Mouse (Mus musculus) midbrain, embryonic 11.5 days (tissue): Measurements from ENCODE around the gene Bfsp2. TPM values are rescaled to one million over a fixed set of nuclear protein-coding genes. Genes with fewer than 3 reads are reported as not detected.
A peak's percentile ranks its signal among the peaks of the same experiment; 100 is the strongest.

ENCODE experiments used
- ATAC-seq: fragments of 200-750 bp; cut with Nextera tagmentation; 2 replicates; pipeline ENCODE4 v1.8.0; 2017; ENCODE audit warnings: moderate TSS enrichment, moderate library complexity; ENCODE audit not compliant: low FRiP score
- DNase-seq: peaks from one replicate; pipeline ENCODE4 v3.0.0; 2015; ENCODE audit warnings: low spot score; ENCODE audit errors: missing footprints
- H3K27ac ChIP-seq: fragments of 300-500 bp; sonication (generic); 2 replicates; pipeline ENCODE4 v1.5.1; 2014; ENCODE audit warnings: low read depth, low read length
- H3K27me3 ChIP-seq: fragments of 300-500 bp; sonication (generic); 2 replicates; pipeline ENCODE4 v1.6.1; 2014; ENCODE audit warnings: mild to moderate bottlenecking, low read length, moderate library complexity, mixed read lengths; ENCODE audit not compliant: control insufficient read depth, insufficient read depth
- H3K36me3 ChIP-seq: fragments of 300-500 bp; sonication (generic); 2 replicates; pipeline ENCODE4 v1.6.1; 2014; ENCODE audit warnings: mild to moderate bottlenecking, low read length, moderate library complexity, mixed read lengths; ENCODE audit not compliant: control insufficient read depth, insufficient read depth
- H3K4me1 ChIP-seq: fragments of 300-500 bp; sonication (generic); 2 replicates; pipeline ENCODE4 v1.6.1; 2014; ENCODE audit warnings: low read length; ENCODE audit not compliant: control insufficient read depth, insufficient read depth
- H3K4me2 ChIP-seq: fragments of 300-500 bp; sonication (generic); 2 replicates; pipeline ENCODE4 v1.6.1; 2014; ENCODE audit warnings: mild to moderate bottlenecking, moderate library complexity
- H3K4me3 ChIP-seq: fragments of 300-500 bp; sonication (generic); 2 replicates; pipeline ENCODE4 v1.5.1; 2014; ENCODE audit warnings: low read depth, low read length
- H3K9ac ChIP-seq: fragments of 300-500 bp; sonication (generic); 2 replicates; pipeline ENCODE4 v1.6.1; 2014; ENCODE audit warnings: low read length
- H3K9me3 ChIP-seq: fragments of 300-500 bp; sonication (generic); 2 replicates; pipeline ENCODE4 v1.6.1; 2016; ENCODE audit warnings: low read length; ENCODE audit not compliant: control insufficient read depth
- WGBS: fragments of 180-500 bp; shearing (Covaris S2); extraction: QIAGEN DNeasy Blood & Tissue Kit; methylation state at CpG from one replicate; pipeline ENCODE4 v1.1.7; 2014; 5-methylcytosine and 5-hydroxymethylcytosine counted together
- polyA plus RNA-seq: library from polyadenylated mRNA; unstranded; fragments of >200 nt; fragmentation: Nextera tagmentation; extraction: Ambion mirVana; gene quantifications from 2 replicates; pipeline ENCODE4 v1.2.1, GENCODE M21; 2014

The Bfsp2 gene
- polyA plus RNA-seq, 1 experiment from 2014 or later = 2.6 TPM

DNA sequence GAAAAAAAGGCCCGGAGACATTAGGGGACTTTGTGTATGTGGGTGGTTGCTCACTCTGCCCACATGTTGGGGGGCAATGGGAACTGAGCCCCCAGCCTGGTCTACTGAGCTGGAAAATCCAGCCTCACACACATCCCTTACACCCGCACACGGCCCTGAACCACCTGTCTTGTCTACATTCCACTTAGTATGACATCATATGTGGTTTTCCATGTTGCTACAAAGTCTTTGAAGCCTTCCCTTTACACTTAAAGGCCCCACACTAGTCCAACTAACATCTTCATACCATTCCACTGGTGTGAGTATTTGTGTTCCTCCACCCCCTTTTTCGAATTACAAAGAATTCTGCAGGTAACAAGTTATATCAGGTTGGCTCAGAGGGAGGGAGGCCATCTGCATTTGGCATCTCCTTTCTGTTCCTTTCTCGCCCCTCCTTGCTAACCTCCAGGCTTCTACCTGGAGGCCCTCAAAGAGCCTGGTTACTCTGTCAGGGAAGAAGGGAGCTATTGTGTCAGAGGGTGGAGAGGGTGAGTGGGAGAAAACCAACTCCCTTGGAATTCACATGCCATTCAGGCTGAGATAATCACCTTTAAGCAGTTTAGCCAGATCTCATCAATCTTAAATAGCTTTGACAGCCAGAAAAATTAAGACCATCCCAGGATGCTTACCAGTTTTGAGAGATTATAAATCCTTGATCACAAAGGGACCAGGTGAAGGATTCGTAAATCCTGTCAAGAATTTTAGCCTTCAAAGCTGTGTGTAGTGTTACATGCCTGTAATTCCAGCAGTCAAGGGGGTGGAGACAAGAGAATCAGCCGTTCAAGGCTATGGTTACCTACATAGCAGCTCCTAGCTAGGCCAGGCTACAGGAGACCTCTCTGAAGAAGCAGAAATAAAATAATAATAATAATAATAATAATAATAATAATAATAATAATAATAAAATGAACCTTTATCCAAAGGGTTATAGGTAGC, 103.6 kb downstream of the Bfsp2 start:
- WGBS = 69% methylated on average over 7 of the region's 7 CpGs
- DNase-seq (peak; percentile 80), ATAC-seq (no peak)
- H3K27ac ChIP-seq = no peak overlapping the region
- no peaks in the 10 kb centered on the region for H3K9me3 ChIP-seq
- H3K27me3 ChIP-seq = no peaks in the 10 kb centered on the region
- no peak overlapping the region for H3K9ac ChIP-seq
- no peaks in the 10 kb centered on the region for H3K36me3 ChIP-seq
- H3K4me1 ChIP-seq = no peaks in the 10 kb centered on the region
- H3K4me3 ChIP-seq = no peak overlapping the region
- no peak overlapping the region for H3K4me2 ChIP-seq

Other genes with a start within 250 kb of the Bfsp2 start
- gene Trf, start 250.0 kb downstream of the Bfsp2 start, polyA plus RNA-seq = 18.0 and 18.7 TPM in 2 replicates
- gene 1300017J02Rik, start 175.3 kb downstream of the Bfsp2 start, polyA plus RNA-seq = 2.3 and 2.7 TPM in 2 replicates
- 79.7 and 84.2 TPM in 2 replicates for gene Topbp1, start 175.2 kb downstream of the Bfsp2 start, polyA plus RNA-seq
- gene Cdv3, start 114.6 kb downstream of the Bfsp2 start, polyA plus RNA-seq = 139 and 144 TPM in 2 replicates